Mouse (Mus musculus): Measurements from ENCODE around the gene Gpr152. TPM values are rescaled to one million over a fixed set of nuclear protein-coding genes. Genes with fewer than 3 reads are reported as not detected.

Gene Gpr152
- polyA plus RNA-seq, 1 experiment from 2014 or later, result not detected

DNA sequence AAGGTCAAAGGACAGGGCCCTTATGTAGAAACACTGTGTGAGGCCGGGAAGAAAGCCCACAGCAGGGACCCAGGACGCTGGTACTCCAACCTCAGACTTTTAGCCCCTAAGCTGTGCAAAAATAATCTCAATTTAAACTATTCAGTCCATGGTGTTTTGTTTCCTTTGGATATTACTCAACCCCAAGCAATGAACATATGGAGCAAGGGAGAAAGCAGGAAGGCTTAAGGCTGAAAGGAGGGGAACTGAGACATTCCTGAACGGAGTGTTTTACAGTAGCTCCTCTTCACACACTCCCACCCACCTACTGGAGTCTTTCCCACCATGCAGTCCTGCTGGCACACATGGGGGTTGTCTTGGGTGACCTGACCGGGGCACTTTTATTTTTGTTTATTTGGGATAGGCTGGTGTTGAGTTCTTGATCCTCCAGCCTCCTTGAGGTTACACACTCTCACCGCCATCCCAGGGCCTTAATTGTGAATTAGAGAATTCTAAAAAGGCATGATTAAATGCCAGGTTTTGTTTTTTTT, 44.7 kb upstream of the Gpr152 start:
- H3K27me3 ChIP-seq (ENCODE audit: insufficient read depth, low read length), result no peaks in the 10 kb centered on the region
- ATAC-seq (no peak), DNase-seq (no peak)
- no peak overlapping the region for H3K4me3 ChIP-seq (ENCODE audit: low read depth, low read length)
- no peak overlapping the region for H3K27ac ChIP-seq (ENCODE audit: low read depth)
- peaks cover 26% of the 10 kb centered on the region for H3K4me1 ChIP-seq (ENCODE audit: insufficient read depth)
- no peaks in the 10 kb centered on the region for H3K36me3 ChIP-seq (replicated peaks; ENCODE audit: insufficient read depth, low read length)
- WGBS (ENCODE audit: insufficient replicate concordance), result 81% methylated on average over 5 of the region's 5 CpGs
- no peak overlapping the region for H3K9ac ChIP-seq (replicated peaks)
- no peak overlapping the region for H3K4me2 ChIP-seq (ENCODE audit: low read depth, low read length)
- TF ChIP-seq CTCF (IDR thresholded peaks at IDR 0.05; ENCODE audit: low read depth), result no peak
- TF ChIP-seq EP300 (IDR thresholded peaks at IDR 0.05; ENCODE audit: low read depth), result no peak
- no peaks in the 10 kb centered on the region for H3K9me3 ChIP-seq (ENCODE audit: low read length)

DNA sequence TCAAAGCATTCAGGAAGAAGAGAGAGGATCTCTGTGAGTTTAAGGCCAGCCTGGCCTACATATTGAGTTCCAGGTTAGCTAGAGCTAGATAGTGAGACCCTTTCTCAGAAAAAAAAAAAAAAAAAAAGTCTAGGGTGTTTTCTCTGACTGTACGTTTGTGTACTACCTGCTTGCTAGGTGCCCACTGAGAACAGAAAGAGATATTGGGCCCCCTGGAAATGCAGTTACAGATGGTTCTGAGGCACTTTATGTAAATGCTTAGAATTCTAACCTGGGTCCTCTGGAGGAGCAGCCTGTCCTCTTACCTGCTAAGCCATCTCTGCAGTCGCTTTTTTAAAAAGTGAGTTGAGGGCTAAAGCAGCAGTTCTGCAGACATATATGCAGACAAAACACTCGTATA, 43.8 kb upstream of the Gpr152 start:
- no peak overlapping the region for H3K9ac ChIP-seq (replicated peaks)
- TF ChIP-seq EP300 (IDR thresholded peaks at IDR 0.05; ENCODE audit: low read depth) (no peak), CTCF (IDR thresholded peaks at IDR 0.05; ENCODE audit: low read depth) (no peak)
- peaks cover 7% of the 10 kb centered on the region for H3K27me3 ChIP-seq (ENCODE audit: insufficient read depth, low read length)
- WGBS (ENCODE audit: insufficient replicate concordance), result 68% methylated on average over 3 of the region's 3 CpGs
- no peak overlapping the region for H3K27ac ChIP-seq (ENCODE audit: low read depth)
- DNase-seq, result no peak
- H3K4me2 ChIP-seq (ENCODE audit: low read depth, low read length), result no peak overlapping the region
- H3K4me3 ChIP-seq (ENCODE audit: low read depth, low read length), result no peak overlapping the region
- no peaks in the 10 kb centered on the region for H3K9me3 ChIP-seq (ENCODE audit: low read length)
- peaks cover 36% of the 10 kb centered on the region for H3K4me1 ChIP-seq (ENCODE audit: insufficient read depth)
- H3K36me3 ChIP-seq (replicated peaks; ENCODE audit: insufficient read depth, low read length), result no peaks in the 10 kb centered on the region
- ATAC-seq, result no peak

DNA sequence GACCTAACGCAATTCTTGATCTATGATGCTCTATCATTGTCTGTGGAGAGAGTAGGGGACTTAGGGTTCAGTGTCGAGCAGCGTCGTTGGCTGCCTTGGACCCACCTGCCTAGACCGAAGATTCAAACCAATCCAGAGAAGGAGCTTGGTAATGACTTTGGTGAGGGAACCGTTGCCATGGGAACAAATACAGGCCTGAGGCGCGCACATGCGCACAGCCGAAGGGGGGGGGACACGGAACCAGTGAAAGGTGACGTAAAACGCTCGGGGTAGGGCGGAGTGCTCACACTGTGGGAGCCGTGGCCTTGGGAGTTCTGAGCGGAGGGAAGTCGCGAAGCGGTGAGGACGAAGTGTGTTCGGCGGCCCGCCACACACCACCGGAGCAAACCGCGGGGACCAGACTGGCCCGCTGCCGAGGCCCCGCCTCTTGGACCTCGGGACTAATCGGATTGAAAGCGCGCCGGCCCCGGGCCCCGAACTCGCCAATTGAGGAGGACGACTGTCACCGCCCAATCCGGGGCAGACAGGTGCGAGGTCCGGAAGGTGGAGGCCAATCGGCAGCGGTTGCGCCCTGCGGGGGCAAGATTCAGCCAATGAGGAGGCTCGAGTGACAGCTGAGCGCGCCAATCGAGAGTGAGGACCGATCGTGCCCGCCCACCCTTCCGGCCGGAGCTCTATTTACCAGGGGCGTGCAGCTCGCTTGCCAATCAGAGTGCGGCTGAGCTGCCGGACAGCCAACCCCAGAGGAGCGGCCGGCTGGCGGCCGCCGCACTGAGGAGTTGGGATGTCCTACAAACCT, 42.7 kb upstream of the Gpr152 start, which contains the start of gene Cdk2ap2:
Gene Cdk2ap2 (plus strand): TSS at position 541 of the 799 bp plus-strand sequence.
- H3K4me1 ChIP-seq (ENCODE audit: insufficient read depth), result peaks cover 39% of the 10 kb centered on the region
- peak within 1 kb of the TSS; percentile 68 for H3K4me3 ChIP-seq (ENCODE audit: low read depth, low read length)
- DNase-seq, result peak; percentile 99
- H3K27ac ChIP-seq (ENCODE audit: low read depth), result peak within 1 kb of the TSS; percentile 95
- WGBS (ENCODE audit: insufficient replicate concordance), result under 1% methylated on average over 60 of the region's 65 CpGs
- peak within 1 kb of the TSS; percentile 69 for H3K9ac ChIP-seq (replicated peaks)
- ATAC-seq, result peak; percentile 91
- H3K9me3 ChIP-seq (ENCODE audit: low read length), result no peaks in the 10 kb centered on the region
- TF ChIP-seq EP300 (IDR thresholded peaks at IDR 0.05; ENCODE audit: low read depth) (peak; percentile 77), CTCF (IDR thresholded peaks at IDR 0.05; ENCODE audit: low read depth) (no peak)
- peaks cover 17% of the 10 kb centered on the region for H3K27me3 ChIP-seq (ENCODE audit: insufficient read depth, low read length)
- 0 out of 2 replicates have a peak, but pooled peaks cover under 1% of the 10 kb centered on the region for H3K36me3 ChIP-seq (replicated peaks; ENCODE audit: insufficient read depth, low read length)
- peak within 1 kb of the TSS; percentile 95 for H3K4me2 ChIP-seq (ENCODE audit: low read depth, low read length)

DNA sequence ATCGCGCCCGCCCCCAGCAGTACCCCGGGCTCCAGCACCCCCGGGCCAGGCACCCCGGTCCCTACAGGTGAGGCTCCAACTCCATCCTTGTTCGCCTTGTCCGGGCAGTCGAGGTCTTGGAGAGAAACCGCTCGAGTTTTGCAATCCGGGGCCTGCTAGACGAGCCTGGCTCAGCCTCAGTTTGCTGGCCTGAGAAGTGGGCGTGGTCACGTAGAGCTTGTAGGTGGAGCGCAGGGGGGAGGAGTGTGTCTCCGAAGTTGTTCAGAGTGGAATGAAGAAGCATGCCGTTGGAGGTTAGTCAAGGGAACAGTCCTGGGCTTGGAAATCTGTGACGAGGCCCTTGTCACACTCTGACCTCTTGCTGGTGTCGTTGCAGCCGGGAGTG, 42.2 kb upstream of the Gpr152 start:
- Histone ChIP-seq H3K9me3 (ENCODE audit: low read length) (no peaks in the 10 kb centered on the region), H3K36me3 (replicated peaks; ENCODE audit: insufficient read depth, low read length) (peaks cover 3% of the 10 kb centered on the region), H3K9ac (replicated peaks) (peak overlapping the region; percentile 60), H3K27ac (ENCODE audit: low read depth) (peak overlapping the region; percentile 95), H3K27me3 (ENCODE audit: insufficient read depth, low read length) (peaks cover 19% of the 10 kb centered on the region), H3K4me1 (ENCODE audit: insufficient read depth) (peaks cover 39% of the 10 kb centered on the region), H3K4me2 (ENCODE audit: low read depth, low read length) (peak overlapping the region; percentile 95), H3K4me3 (ENCODE audit: low read depth, low read length) (peak overlapping the region; percentile 68)
- peak; percentile 66 for ATAC-seq
- TF ChIP-seq EP300 (IDR thresholded peaks at IDR 0.05; ENCODE audit: low read depth) (no peak), CTCF (IDR thresholded peaks at IDR 0.05; ENCODE audit: low read depth) (no peak)
- WGBS (ENCODE audit: insufficient replicate concordance), result 2% methylated on average over 21 of the region's 21 CpGs
- peak; percentile 90 for DNase-seq

DNA sequence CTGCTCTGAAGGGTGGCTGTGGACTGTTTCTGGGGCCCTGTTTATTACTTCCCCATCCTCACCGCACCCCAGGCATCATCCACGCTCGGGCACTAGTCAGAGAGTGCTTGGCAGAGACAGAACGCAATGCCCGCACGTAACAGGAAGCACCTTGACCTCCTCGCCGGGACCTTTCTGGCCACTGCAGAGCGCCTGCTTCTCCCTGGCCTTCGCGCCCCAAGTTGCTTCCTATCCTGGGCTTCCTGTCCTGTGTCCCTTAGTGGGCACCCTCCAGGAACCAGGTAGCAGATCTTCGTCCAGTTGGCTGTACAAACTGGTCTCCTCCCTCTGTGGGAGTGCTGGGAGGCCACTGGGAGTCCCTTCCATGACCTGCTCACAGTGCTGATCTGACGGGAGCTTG, 41.2 kb upstream of the Gpr152 start:
- ATAC-seq (no peak), DNase-seq (peak; percentile 54)
- 67% methylated on average over 13 of the region's 13 CpGs for WGBS (ENCODE audit: insufficient replicate concordance)
- Histone ChIP-seq H3K36me3 (replicated peaks; ENCODE audit: insufficient read depth, low read length) (peaks cover 7% of the 10 kb centered on the region), H3K27me3 (ENCODE audit: insufficient read depth, low read length) (peaks cover 19% of the 10 kb centered on the region), H3K27ac (ENCODE audit: low read depth) (peak overlapping the region; percentile 95), H3K9me3 (ENCODE audit: low read length) (no peaks in the 10 kb centered on the region), H3K4me2 (ENCODE audit: low read depth, low read length) (peak overlapping the region; percentile 95), H3K4me1 (ENCODE audit: insufficient read depth) (peaks cover 39% of the 10 kb centered on the region), H3K9ac (replicated peaks) (peak overlapping the region; percentile 41), H3K4me3 (ENCODE audit: low read depth, low read length) (peak overlapping the region; percentile 68; the same call in 1 of the 2 replicates)
- TF ChIP-seq CTCF (IDR thresholded peaks at IDR 0.05; ENCODE audit: low read depth), result no peak
- TF ChIP-seq EP300 (IDR thresholded peaks at IDR 0.05; ENCODE audit: low read depth), result no peak

DNA sequence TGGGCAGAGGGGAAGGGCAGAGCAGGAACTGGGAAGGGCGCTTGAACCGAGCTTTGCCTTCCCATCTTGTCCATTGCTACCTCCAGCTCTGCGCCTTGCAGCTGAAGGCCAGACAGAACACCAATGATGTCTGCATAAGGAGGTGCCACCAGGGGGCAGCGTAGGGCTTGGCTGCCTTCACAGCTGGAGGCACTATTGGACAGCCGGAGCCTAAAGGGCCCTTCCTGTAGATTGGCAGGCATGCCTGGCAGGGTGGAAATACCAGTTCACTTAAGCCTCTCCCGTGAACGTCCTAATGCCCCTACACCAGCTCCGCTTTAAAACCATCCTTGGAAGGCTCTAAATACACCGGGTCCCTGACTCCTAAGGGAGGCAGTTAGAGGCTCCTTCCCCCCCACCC, 40.5 kb upstream of the Gpr152 start:
- Histone ChIP-seq H3K9me3 (ENCODE audit: low read length) (no peaks in the 10 kb centered on the region), H3K36me3 (replicated peaks; ENCODE audit: insufficient read depth, low read length) (peaks cover 7% of the 10 kb centered on the region), H3K4me2 (ENCODE audit: low read depth, low read length) (peak overlapping the region; percentile 95), H3K9ac (replicated peaks) (no peak overlapping the region; the same call in 1 of the 2 replicates), H3K4me1 (ENCODE audit: insufficient read depth) (peaks cover 39% of the 10 kb centered on the region), H3K4me3 (ENCODE audit: low read depth, low read length) (peak overlapping the region; percentile 51), H3K27ac (ENCODE audit: low read depth) (peak overlapping the region; percentile 95), H3K27me3 (ENCODE audit: insufficient read depth, low read length) (peaks cover 19% of the 10 kb centered on the region)
- DNase-seq (peak; percentile 96), ATAC-seq (peak; percentile 11; the same call in 1 of the 2 replicates)
- WGBS (ENCODE audit: insufficient replicate concordance), result 4% methylated on average over 9 of the region's 9 CpGs
- no peak for TF ChIP-seq EP300 (IDR thresholded peaks at IDR 0.05; ENCODE audit: low read depth)
- peak; percentile 100 for TF ChIP-seq CTCF (IDR thresholded peaks at IDR 0.05; ENCODE audit: low read depth)

Measured in liver, postnatal 0 days (tissue).